Mouse (Mus musculus) limb, embryonic 11.5 days (tissue): ENCODE data around the gene Lsamp. TPM values are rescaled to one million over a fixed set of nuclear protein-coding genes. Genes with fewer than 3 reads are reported as not detected.
A peak's percentile ranks its signal among the peaks of the same experiment; 100 is the strongest.

Source experiments
- ATAC-seq: fragments of 200-750 bp; cut with Nextera tagmentation; 2 replicates; pipeline ENCODE4 v1.8.0; 2017; ENCODE audit warnings: low read depth; ENCODE audit not compliant: insufficient number of reproducible peaks, low FRiP score, low TSS enrichment
- DNase-seq: peaks from one replicate; pipeline ENCODE4 v3.0.0-alpha.2; 2015; ENCODE audit warnings: low spot score
- H3K27ac ChIP-seq: fragments of 300-500 bp; sonication (generic); replicated peaks from 2 replicates; pipeline ENCODE4 v1.5.1; 2014; ENCODE audit warnings: low read depth, mild to moderate bottlenecking, low read length
- H3K27me3 ChIP-seq: fragments of 300-500 bp; sonication (generic); 2 replicates; pipeline ENCODE4 v1.6.1; 2014; ENCODE audit warnings: mild to moderate bottlenecking, low read length, mixed read lengths; ENCODE audit not compliant: control insufficient read depth, insufficient read depth
- H3K36me3 ChIP-seq: fragments of 300-500 bp; sonication (generic); 2 replicates; pipeline ENCODE4 v1.6.1; 2014; ENCODE audit warnings: mild to moderate bottlenecking, low read length, moderate library complexity, mixed read lengths; ENCODE audit not compliant: control insufficient read depth, insufficient read depth
- H3K4me1 ChIP-seq: fragments of 300-500 bp; sonication (generic); 2 replicates; pipeline ENCODE4 v1.6.1; 2014; ENCODE audit warnings: low read length, mixed read lengths; ENCODE audit not compliant: control insufficient read depth, insufficient read depth
- H3K4me2 ChIP-seq: fragments of 300-500 bp; sonication (generic); 2 replicates; pipeline ENCODE4 v1.6.1; 2014; ENCODE audit warnings: low read depth, mild to moderate bottlenecking, moderate library complexity; ENCODE audit not compliant: severe bottlenecking
- H3K4me3 ChIP-seq: fragments of 300-500 bp; sonication (generic); 2 replicates; pipeline ENCODE4 v1.5.1; 2014; ENCODE audit warnings: low read depth, low read length
- H3K9ac ChIP-seq: fragments of 300-500 bp; sonication (generic); 2 replicates; pipeline ENCODE4 v1.6.1; 2014; ENCODE audit warnings: mild to moderate bottlenecking, low read length
- H3K9me3 ChIP-seq: fragments of 300-500 bp; sonication (generic); 2 replicates; pipeline ENCODE4 v1.6.1; 2016; ENCODE audit warnings: low read length; ENCODE audit not compliant: control insufficient read depth
- WGBS: fragments of 180-500 bp; shearing (Covaris S2); extraction: QIAGEN DNeasy Blood & Tissue Kit; methylation state at CpG from one replicate; pipeline ENCODE4 v1.1.7; 2014; 5-methylcytosine and 5-hydroxymethylcytosine counted together
- polyA plus RNA-seq: library from polyadenylated mRNA; unstranded; fragments of >200 nt; fragmentation: Nextera tagmentation; extraction: Ambion mirVana; gene quantifications from 2 replicates; pipeline ENCODE4 v1.2.1, GENCODE M21; 2014

Gene Lsamp
- polyA plus RNA-seq, 1 experiment from 2014 or later = 3.1 TPM

GRCm38 (mm10) chr16:40392106-40392505 is 407.9 kb downstream of the Lsamp start:
- DNase-seq (no peak), ATAC-seq (no peak)
- H3K4me1 ChIP-seq = no peaks in the 10 kb centered on the region

GRCm38 (mm10) chr16:40399531-40399930 is 415.4 kb downstream of the Lsamp start:
- Histone ChIP-seq H3K4me1 (no peaks in the 10 kb centered on the region), H3K27me3 (no peaks in the 10 kb centered on the region), H3K9me3 (no peaks in the 10 kb centered on the region), H3K36me3 (no peaks in the 10 kb centered on the region), H3K27ac (no peak overlapping the region), H3K4me3 (no peak overlapping the region), H3K9ac (no peak overlapping the region), H3K4me2 (no peak overlapping the region)
- ATAC-seq (no peak), DNase-seq (no peak)
- 91% methylated on average over 2 of the region's 2 CpGs for WGBS

More at GRCm38 (mm10) chr16:40392106-40392505, 407.9 kb downstream of the Lsamp start:
- no peak overlapping the region for H3K9ac ChIP-seq
- H3K4me3 ChIP-seq = no peak overlapping the region
- H3K4me2 ChIP-seq = no peak overlapping the region
- no peaks in the 10 kb centered on the region for H3K27me3 ChIP-seq
- no peak overlapping the region for H3K27ac ChIP-seq
- no peaks in the 10 kb centered on the region for H3K36me3 ChIP-seq
- no peaks in the 10 kb centered on the region for H3K9me3 ChIP-seq
- 86% methylated on average over 4 of the region's 4 CpGs for WGBS

- no peak for DNase-seq
- ATAC-seq = no peak
- WGBS = 87% methylated on average over 3 of the region's 3 CpGs
Measured at GRCm38 (mm10) chr16:40434280-40434679, 450.1 kb downstream of the Lsamp start.

DNA sequence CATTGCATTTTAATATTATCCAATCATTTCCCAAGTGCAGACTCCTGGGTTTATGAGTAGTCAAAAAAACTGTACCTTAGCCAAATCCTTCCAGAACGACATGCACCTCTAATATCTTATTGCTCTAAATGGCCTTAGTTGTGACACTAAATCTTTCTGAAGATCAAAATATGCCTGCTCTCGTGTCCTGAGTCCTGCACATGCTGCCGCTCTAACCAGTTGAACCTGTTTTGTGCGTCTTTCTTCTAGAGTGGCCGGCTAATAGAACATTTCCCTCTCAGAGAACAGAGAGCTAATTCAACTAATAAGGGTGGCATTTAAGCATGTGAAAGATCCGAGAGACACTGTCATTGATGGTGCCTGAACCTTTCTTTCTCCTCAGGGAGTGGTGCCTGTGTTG is 452.3 kb downstream of the Lsamp start:
- Histone ChIP-seq H3K9ac (no peak overlapping the region), H3K27me3 (no peaks in the 10 kb centered on the region), H3K36me3 (no peaks in the 10 kb centered on the region), H3K9me3 (no peaks in the 10 kb centered on the region), H3K27ac (no peak overlapping the region), H3K4me2 (no peak overlapping the region), H3K4me1 (no peaks in the 10 kb centered on the region), H3K4me3 (no peak overlapping the region)
- no peak for ATAC-seq
- 73% methylated on average over 6 of the region's 6 CpGs for WGBS
- DNase-seq = no peak

More at GRCm38 (mm10) chr16:40434280-40434679, 450.1 kb downstream of the Lsamp start:
- no peak overlapping the region for H3K4me2 ChIP-seq
- H3K9ac ChIP-seq = no peak overlapping the region
- no peak overlapping the region for H3K4me3 ChIP-seq
- H3K27ac ChIP-seq = no peak overlapping the region
- H3K36me3 ChIP-seq = no peaks in the 10 kb centered on the region
- no peaks in the 10 kb centered on the region for H3K27me3 ChIP-seq
- no peaks in the 10 kb centered on the region for H3K9me3 ChIP-seq
- no peaks in the 10 kb centered on the region for H3K4me1 ChIP-seq

DNA sequence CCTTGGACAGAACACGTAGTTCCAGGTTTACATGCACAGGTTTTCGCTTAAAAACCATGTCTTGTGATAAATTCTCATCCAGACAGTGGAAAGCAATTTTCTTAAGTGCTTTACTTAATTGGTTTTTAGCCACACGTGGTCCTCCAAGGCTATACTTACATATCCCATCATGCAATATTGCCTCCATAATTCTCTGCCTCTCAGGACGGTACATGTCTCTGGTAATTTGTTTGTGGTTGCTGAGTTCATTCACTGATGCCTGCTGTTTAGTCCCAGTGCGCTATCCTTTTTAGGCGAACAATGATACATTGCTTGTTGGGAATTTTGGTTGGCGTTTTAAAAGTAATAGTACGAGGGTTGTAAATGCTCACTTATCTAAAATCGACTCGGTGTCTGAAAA is 453.7 kb downstream of the Lsamp start:
- H3K9me3 ChIP-seq = no peaks in the 10 kb centered on the region
- H3K27ac ChIP-seq = no peak overlapping the region
- no peak overlapping the region for H3K4me3 ChIP-seq
- H3K27me3 ChIP-seq = no peaks in the 10 kb centered on the region
- no peaks in the 10 kb centered on the region for H3K4me1 ChIP-seq
- ATAC-seq = no peak
- H3K36me3 ChIP-seq = no peaks in the 10 kb centered on the region
- no peak overlapping the region for H3K9ac ChIP-seq
- no peak for DNase-seq
- WGBS = 79% methylated on average over 10 of the region's 10 CpGs
- no peak overlapping the region for H3K4me2 ChIP-seq

- 70% methylated on average over 1 of the region's 1 CpGs for WGBS
- H3K9me3 ChIP-seq = no peaks in the 10 kb centered on the region
- H3K27me3 ChIP-seq = no peaks in the 10 kb centered on the region
- H3K27ac ChIP-seq = no peak overlapping the region
- H3K4me2 ChIP-seq = no peak overlapping the region
- H3K9ac ChIP-seq = no peak overlapping the region
- H3K4me1 ChIP-seq = no peaks in the 10 kb centered on the region
- no peak for DNase-seq
- no peaks in the 10 kb centered on the region for H3K36me3 ChIP-seq
- H3K4me3 ChIP-seq = no peak overlapping the region
- no peak for ATAC-seq
Measured at GRCm38 (mm10) chr16:40438876-40439275, 454.7 kb downstream of the Lsamp start.

DNA sequence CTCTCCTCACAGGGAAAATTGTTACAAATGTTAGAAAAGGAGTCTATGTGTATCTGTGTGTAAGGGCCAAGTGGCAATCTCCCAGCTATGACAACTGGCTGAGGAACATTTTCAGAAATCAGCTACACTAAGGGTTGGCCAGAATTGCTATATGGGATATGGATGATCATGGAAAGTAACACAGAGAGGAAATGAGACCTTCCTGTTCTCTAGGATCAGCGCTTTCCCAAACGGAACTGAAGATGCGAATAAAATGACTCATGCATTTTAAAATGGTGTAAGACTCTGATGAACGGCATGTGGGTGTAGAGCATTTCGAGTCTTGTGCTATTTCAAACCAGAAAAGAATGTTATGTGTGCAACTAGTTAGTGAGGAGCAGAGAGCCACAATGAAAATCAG is 462.4 kb downstream of the Lsamp start:
- Histone ChIP-seq H3K9ac (no peak overlapping the region), H3K9me3 (no peaks in the 10 kb centered on the region), H3K27me3 (no peaks in the 10 kb centered on the region), H3K27ac (no peak overlapping the region), H3K4me1 (no peaks in the 10 kb centered on the region), H3K4me3 (no peak overlapping the region), H3K36me3 (no peaks in the 10 kb centered on the region), H3K4me2 (no peak overlapping the region)
- no peak for DNase-seq
- no peak for ATAC-seq
- 83% methylated on average over 5 of the region's 5 CpGs for WGBS

DNA sequence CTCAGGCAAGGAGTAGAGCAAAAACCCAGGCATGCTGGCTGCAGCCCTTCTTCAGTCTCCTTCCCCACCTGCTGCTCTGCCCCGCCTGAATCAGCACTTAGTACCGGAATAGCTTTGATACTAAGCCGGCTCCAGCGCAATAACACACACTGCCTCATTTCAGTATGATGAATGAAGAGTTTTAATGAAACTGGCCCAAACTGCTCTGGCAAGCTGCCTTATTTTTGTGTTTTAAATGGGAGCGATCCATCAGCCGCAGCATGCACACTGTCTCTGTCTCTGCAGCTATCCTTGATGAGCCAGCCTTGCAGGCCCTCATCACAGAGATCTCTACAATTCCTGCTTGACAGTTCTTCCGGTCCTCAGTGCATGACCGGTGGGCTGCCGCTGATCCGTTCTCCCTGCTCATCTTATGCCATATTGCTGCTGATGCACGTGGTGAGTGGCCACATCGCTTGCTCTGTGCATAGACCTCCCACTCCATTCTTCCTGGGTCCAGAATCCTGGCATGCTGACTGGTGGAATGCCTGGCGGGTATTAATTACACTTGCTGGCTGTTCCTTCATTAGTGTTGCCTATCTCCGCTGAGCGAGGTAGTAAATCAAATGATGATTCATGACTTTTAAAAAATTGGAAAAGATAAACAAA is 479.4 kb downstream of the Lsamp start:
- H3K4me1 ChIP-seq = no peaks in the 10 kb centered on the region
- DNase-seq = no peak

DNA sequence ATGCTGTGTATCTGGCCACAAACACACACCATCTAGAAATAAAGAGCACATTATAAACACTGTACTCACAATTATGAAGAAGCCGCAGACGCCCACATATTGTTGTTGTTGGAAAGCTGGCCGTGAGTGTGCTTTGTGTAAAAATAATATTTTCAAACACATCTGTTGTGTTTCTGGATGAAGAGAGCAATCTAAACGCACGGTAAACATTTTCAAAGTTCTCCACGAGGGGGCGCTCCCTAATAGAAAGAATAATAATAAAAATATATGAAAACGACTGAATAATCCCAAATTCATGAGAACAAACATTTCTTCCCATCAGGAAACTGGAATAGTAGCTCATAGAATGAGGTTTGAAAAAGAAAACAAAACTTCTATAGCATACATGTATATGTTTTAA is 482.4 kb downstream of the Lsamp start:
- Histone ChIP-seq H3K4me2 (no peak overlapping the region), H3K4me1 (no peaks in the 10 kb centered on the region), H3K27me3 (no peaks in the 10 kb centered on the region), H3K9ac (no peak overlapping the region), H3K9me3 (no peaks in the 10 kb centered on the region), H3K4me3 (no peak overlapping the region), H3K36me3 (no peaks in the 10 kb centered on the region), H3K27ac (no peak overlapping the region)
- ATAC-seq (no peak), DNase-seq (peak; percentile 55)
- WGBS = 17% methylated on average over 8 of the region's 8 CpGs

More for the DNA sequence above, 479.4 kb downstream of the Lsamp start:
- Histone ChIP-seq H3K27ac (no peak overlapping the region), H3K27me3 (no peaks in the 10 kb centered on the region), H3K36me3 (no peaks in the 10 kb centered on the region), H3K9ac (no peak overlapping the region), H3K4me3 (no peak overlapping the region), H3K4me2 (no peak overlapping the region), H3K9me3 (no peaks in the 10 kb centered on the region)
- WGBS = 73% methylated on average over 15 of the region's 15 CpGs
- no peak for ATAC-seq
